Mouse (Mus musculus) midbrain, embryonic 16.5 days (tissue): ENCODE results near the gene Tmbim6. TPM values are rescaled to one million over a fixed set of nuclear protein-coding genes. Genes with fewer than 3 reads are reported as not detected.
A peak's percentile ranks its signal among the peaks of the same experiment; 100 is the strongest.

ENCODE experiments used
- ATAC-seq: fragments of 200-750 bp; cut with Nextera tagmentation; 2 replicates; pipeline ENCODE4 v1.8.0; 2017; ENCODE audit warnings: moderate TSS enrichment
- H3K27ac ChIP-seq: fragments of 300-500 bp; sonication (generic); 2 replicates; pipeline ENCODE4 v1.5.1; 2014; ENCODE audit warnings: mild to moderate bottlenecking, low read length, mixed read lengths
- H3K27me3 ChIP-seq: fragments of 300-500 bp; sonication (generic); 2 replicates; pipeline ENCODE4 v1.6.1; 2014; ENCODE audit warnings: low read depth, low read length, mixed read lengths; ENCODE audit not compliant: control insufficient read depth, insufficient read depth
- H3K36me3 ChIP-seq: fragments of 300-500 bp; sonication (generic); 2 replicates; pipeline ENCODE4 v1.6.1; 2014; ENCODE audit warnings: mild to moderate bottlenecking, low read length, moderate library complexity, mixed read lengths; ENCODE audit not compliant: control insufficient read depth, insufficient read depth
- H3K4me1 ChIP-seq: fragments of 300-500 bp; sonication (generic); 2 replicates; pipeline ENCODE4 v1.6.1; 2014; ENCODE audit warnings: mild to moderate bottlenecking, low read length, mixed read lengths; ENCODE audit not compliant: control insufficient read depth, insufficient read depth
- H3K4me2 ChIP-seq: fragments of 300-500 bp; sonication (generic); 2 replicates; pipeline ENCODE4 v1.6.1; 2014; ENCODE audit warnings: mild to moderate bottlenecking, low read length, mixed read lengths
- H3K4me3 ChIP-seq: fragments of 300-500 bp; sonication (generic); 2 replicates; pipeline ENCODE4 v1.5.1; 2014; ENCODE audit warnings: low read depth, mild to moderate bottlenecking, low read length, moderate library complexity, mixed read lengths
- H3K9ac ChIP-seq: fragments of 300-500 bp; sonication (generic); 2 replicates; pipeline ENCODE4 v1.6.1; 2014; ENCODE audit warnings: low read depth, low read length, mixed read lengths
- H3K9me3 ChIP-seq: fragments of 300-500 bp; sonication (generic); replicated peaks from 2 replicates; pipeline ENCODE4 v1.6.1; 2014; ENCODE audit warnings: mild to moderate bottlenecking, low read length, mixed read lengths; ENCODE audit not compliant: control insufficient read depth, poor library complexity, severe bottlenecking
- WGBS: fragments of 180-500 bp; shearing (Covaris S2); extraction: QIAGEN DNeasy Blood & Tissue Kit; methylation state at CpG from one replicate; pipeline ENCODE4 v1.1.7; 2014; 5-methylcytosine and 5-hydroxymethylcytosine counted together
- polyA plus RNA-seq: library from polyadenylated mRNA; unstranded; fragments of >200 nt; fragmentation: Nextera tagmentation; extraction: Ambion mirVana; gene quantifications from 2 replicates; pipeline ENCODE4 v1.2.1, GENCODE M21; 2015

Gene Tmbim6
- polyA plus RNA-seq, 1 experiment from 2014 or later, result 310 TPM

- no peak overlapping the region for H3K4me3 ChIP-seq
- 86% methylated on average over 9 of the region's 9 CpGs for WGBS
- no peak overlapping the region for H3K27ac ChIP-seq
- no peak overlapping the region for H3K4me2 ChIP-seq
- ATAC-seq, result no peak
- peaks cover 42% of the 10 kb centered on the region for H3K36me3 ChIP-seq
- no peaks in the 10 kb centered on the region for H3K27me3 ChIP-seq
- H3K9me3 ChIP-seq, result no peaks in the 10 kb centered on the region
- H3K9ac ChIP-seq, result no peak overlapping the region
- H3K4me1 ChIP-seq, result no peaks in the 10 kb centered on the region
These were observed 12.5 kb downstream of the Tmbim6 start for GRCm38 (mm10) chr15:99405150-99405549.

GRCm38 (mm10) chr15:99406986-99407570, 14.4 kb downstream of the Tmbim6 start:
- Histone ChIP-seq H3K9me3 (no peaks in the 10 kb centered on the region), H3K9ac (no peak overlapping the region), H3K27ac (no peak overlapping the region), H3K27me3 (no peaks in the 10 kb centered on the region), H3K4me3 (no peak overlapping the region), H3K4me2 (no peak overlapping the region), H3K4me1 (no peaks in the 10 kb centered on the region), H3K36me3 (peaks cover 41% of the 10 kb centered on the region)
- WGBS, result 91% methylated on average over 15 of the region's 15 CpGs
- no peak for ATAC-seq

- WGBS, result 92% methylated on average over 9 of the region's 9 CpGs
- no peak overlapping the region for H3K9ac ChIP-seq
- no peaks in the 10 kb centered on the region for H3K4me1 ChIP-seq
- no peak overlapping the region for H3K4me2 ChIP-seq
- H3K36me3 ChIP-seq, result peaks cover 38% of the 10 kb centered on the region
- H3K9me3 ChIP-seq, result no peaks in the 10 kb centered on the region
- no peaks in the 10 kb centered on the region for H3K27me3 ChIP-seq
- no peak for ATAC-seq
- H3K4me3 ChIP-seq, result no peak overlapping the region
- no peak overlapping the region for H3K27ac ChIP-seq
These were observed 16.2 kb downstream of the Tmbim6 start for GRCm38 (mm10) chr15:99408845-99409244.

- no peak overlapping the region for H3K27ac ChIP-seq
- 55% methylated on average over 14 of the region's 14 CpGs for WGBS
- H3K4me2 ChIP-seq, result no peak overlapping the region
- H3K9ac ChIP-seq, result no peak overlapping the region
- H3K4me3 ChIP-seq, result no peak overlapping the region
- H3K4me1 ChIP-seq, result 0 out of 2 replicates have a peak, but pooled peaks cover 2% of the 10 kb centered on the region
- no peaks in the 10 kb centered on the region for H3K27me3 ChIP-seq
- ATAC-seq, result no peak
- H3K9me3 ChIP-seq, result no peaks in the 10 kb centered on the region
- H3K36me3 ChIP-seq, result peaks cover 20% of the 10 kb centered on the region
These were observed 19.1 kb downstream of the Tmbim6 start for GRCm38 (mm10) chr15:99411747-99412146.

- no peaks in the 10 kb centered on the region for H3K9me3 ChIP-seq
- ATAC-seq, result no peak
- no peaks in the 10 kb centered on the region for H3K36me3 ChIP-seq
- H3K27me3 ChIP-seq, result no peaks in the 10 kb centered on the region
- H3K4me1 ChIP-seq, result peaks cover 5% of the 10 kb centered on the region
- H3K27ac ChIP-seq, result no peak overlapping the region
- WGBS, result 18% methylated on average over 2 of the region's 2 CpGs
- no peak overlapping the region for H3K9ac ChIP-seq
- no peak overlapping the region for H3K4me2 ChIP-seq
- H3K4me3 ChIP-seq, result no peak overlapping the region
These were observed 23.1 kb downstream of the Tmbim6 start for GRCm38 (mm10) chr15:99415793-99416192.

DNA sequence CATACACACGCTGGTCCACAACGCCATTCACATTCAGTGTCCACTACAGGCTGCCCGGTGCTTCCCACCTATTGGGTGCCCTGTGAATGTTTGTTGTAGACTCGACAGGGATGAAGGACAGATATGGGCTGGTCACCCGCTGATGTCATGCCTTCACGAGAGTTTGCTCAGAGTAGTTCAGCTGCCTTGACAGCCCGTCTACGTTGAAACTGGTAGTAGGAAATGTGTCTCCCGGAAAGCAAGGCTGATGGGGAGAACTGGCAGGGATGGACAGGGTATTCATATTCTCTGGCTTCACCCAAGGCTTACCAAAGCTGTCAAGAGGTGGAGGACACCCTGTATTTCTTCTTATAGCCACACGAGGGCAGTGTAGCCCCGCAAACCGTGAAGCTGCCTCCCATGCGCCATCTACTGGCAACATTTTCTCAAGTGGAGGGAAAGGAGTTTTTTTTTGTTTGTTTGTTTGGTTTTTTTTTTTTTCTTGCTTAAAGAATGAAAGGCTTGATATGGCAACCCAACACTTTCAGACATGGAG, 23.7 kb downstream of the Tmbim6 start:
- ATAC-seq, result 0 out of 2 replicates have a peak, but pooled peaks have one; percentile 51
- H3K4me2 ChIP-seq, result peak overlapping the region; percentile 27; the same call in 1 of the 2 replicates

GRCm38 (mm10) chr15:99416957-99417356, 24.3 kb downstream of the Tmbim6 start:
- ATAC-seq, result no peak
- no peak overlapping the region for H3K9ac ChIP-seq
- H3K4me2 ChIP-seq, result no peak overlapping the region
- no peaks in the 10 kb centered on the region for H3K27me3 ChIP-seq
- no peak overlapping the region for H3K27ac ChIP-seq
- no peaks in the 10 kb centered on the region for H3K9me3 ChIP-seq
- peaks cover 7% of the 10 kb centered on the region for H3K4me1 ChIP-seq
- no peaks in the 10 kb centered on the region for H3K36me3 ChIP-seq
- no peak overlapping the region for H3K4me3 ChIP-seq
- 37% methylated on average over 4 of the region's 4 CpGs for WGBS

More for the DNA sequence above, 23.7 kb downstream of the Tmbim6 start:
- peaks cover 7% of the 10 kb centered on the region for H3K4me1 ChIP-seq
- H3K36me3 ChIP-seq, result no peaks in the 10 kb centered on the region
- H3K27me3 ChIP-seq, result no peaks in the 10 kb centered on the region
- H3K9me3 ChIP-seq, result no peaks in the 10 kb centered on the region
- no peak overlapping the region for H3K27ac ChIP-seq
- H3K4me3 ChIP-seq, result no peak overlapping the region
- H3K9ac ChIP-seq, result no peak overlapping the region
- 21% methylated on average over 13 of the region's 13 CpGs for WGBS

DNA sequence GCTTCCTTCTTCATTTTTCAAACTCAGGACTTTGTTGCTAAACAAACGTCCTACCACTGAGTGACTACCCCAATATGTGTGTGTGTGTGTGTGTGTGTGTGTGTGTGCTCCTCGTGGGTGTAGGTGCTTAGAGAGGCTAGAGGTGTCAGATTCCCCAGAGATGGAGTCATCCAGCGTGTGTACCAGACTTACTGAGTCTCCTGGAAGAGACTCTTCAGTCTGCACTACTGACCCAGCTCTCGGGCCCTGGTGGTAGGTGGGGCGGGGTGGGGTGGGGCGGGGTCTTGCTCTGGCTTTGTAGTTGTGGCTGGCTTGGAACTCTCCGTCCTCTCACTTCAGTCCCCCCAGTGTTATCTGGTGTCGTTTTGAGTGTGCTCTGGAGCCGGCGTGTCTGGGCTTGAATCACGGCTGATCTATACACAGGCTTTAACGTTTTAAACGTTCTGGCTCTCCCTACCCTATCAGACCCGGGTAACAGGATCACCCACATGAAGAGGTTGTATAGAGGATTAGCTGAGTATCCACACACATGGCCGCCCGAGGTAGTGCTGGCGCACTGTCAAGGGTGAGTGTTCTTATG, 25.1 kb downstream of the Tmbim6 start:
- Histone ChIP-seq H3K9me3 (no peaks in the 10 kb centered on the region), H3K27me3 (no peaks in the 10 kb centered on the region), H3K36me3 (peaks cover 8% of the 10 kb centered on the region; the same call in 1 of the 2 replicates), H3K4me3 (no peak overlapping the region), H3K27ac (no peak overlapping the region), H3K4me2 (no peak overlapping the region), H3K4me1 (peaks cover 7% of the 10 kb centered on the region), H3K9ac (no peak overlapping the region)
- WGBS, result 43% methylated on average over 17 of the region's 17 CpGs
- no peak for ATAC-seq

GRCm38 (mm10) chr15:99420101-99420500, 27.4 kb downstream of the Tmbim6 start:
- H3K4me3 ChIP-seq, result no peak overlapping the region
- peaks cover 10% of the 10 kb centered on the region; the same call in 1 of the 2 replicates for H3K36me3 ChIP-seq
- no peak overlapping the region for H3K27ac ChIP-seq
- H3K4me2 ChIP-seq, result peak overlapping the region; percentile 43; the same call in 1 of the 2 replicates
- H3K9ac ChIP-seq, result no peak overlapping the region
- no peaks in the 10 kb centered on the region for H3K9me3 ChIP-seq
- H3K27me3 ChIP-seq, result no peaks in the 10 kb centered on the region
- WGBS, result 20% methylated on average over 5 of the region's 5 CpGs
- peaks cover 7% of the 10 kb centered on the region for H3K4me1 ChIP-seq
- ATAC-seq, result no peak
